Mouse (Mus musculus): ENCODE results near the gene Ces4a. TPM values are rescaled to one million over a fixed set of nuclear protein-coding genes. Genes with fewer than 3 reads are reported as not detected.

The Ces4a gene
- polyA plus RNA-seq, 1 experiment, result 0.07 TPM

DNA sequence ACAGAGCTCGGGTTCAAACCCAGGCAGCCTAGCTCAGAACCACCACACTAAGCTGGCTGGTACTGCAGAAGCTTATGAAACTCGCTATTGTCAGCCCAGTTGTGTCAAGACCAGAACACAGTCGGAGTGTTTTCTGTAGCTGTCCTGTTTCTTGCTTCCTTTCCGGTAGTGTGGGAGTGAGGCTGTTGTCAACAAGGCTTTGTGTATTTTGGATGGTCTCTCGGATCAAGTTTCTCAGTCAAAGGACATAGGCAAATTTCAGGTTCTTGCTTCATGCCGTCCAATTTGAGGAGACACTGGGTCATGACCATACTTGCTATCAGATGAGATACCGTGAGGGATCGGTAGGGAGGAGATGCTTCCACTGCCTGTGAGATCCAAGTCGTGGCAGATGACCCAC lies 1.7 kb upstream of the Ces4a start:
- TF ChIP-seq POLR2A (IDR thresholded peaks at IDR 0.05; ENCODE audit: borderline replicate concordance, insufficient read depth, low read length), result no peak
- TF ChIP-seq CTCF (IDR thresholded peaks at IDR 0.05; ENCODE audit: borderline replicate concordance, insufficient read depth, low read depth, low read length), result no peak
- no peak overlapping the region for H3K4me3 ChIP-seq (replicated peaks; ENCODE audit: insufficient read depth, low read depth, low read length)
- H3K27ac ChIP-seq (ENCODE audit: insufficient read depth, low read length), result no peak overlapping the region
- H3K27me3 ChIP-seq (ENCODE audit: control insufficient read depth, insufficient read depth, low read length), result no peaks in the 10 kb centered on the region; the same call in 1 of the 2 replicates
- 82% methylated on average over 9 of the region's 9 CpGs for WGBS
- DNase-seq, result no peak
- no peaks in the 10 kb centered on the region for H3K4me1 ChIP-seq (ENCODE audit: control insufficient read depth, insufficient read depth, low read length)

DNA sequence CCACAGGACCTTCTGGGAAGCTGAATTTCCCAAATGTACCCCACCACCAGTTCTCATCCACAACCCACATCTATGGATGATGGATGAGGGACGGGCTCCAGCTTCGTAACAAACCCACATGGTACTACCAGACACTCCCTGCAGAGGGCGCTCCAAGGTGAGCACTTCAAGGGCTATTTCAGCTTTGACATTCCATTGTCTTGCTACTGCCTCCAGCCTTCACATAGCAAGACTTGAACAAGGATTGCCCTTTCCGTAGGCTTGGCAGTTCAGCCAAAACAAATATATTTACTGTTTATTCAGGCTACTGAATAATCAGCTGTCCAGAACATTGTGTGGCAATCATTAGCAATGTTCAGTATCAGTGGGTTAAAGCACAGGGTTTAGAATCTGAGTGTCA lies 6.8 kb downstream of the Ces4a start:
- Histone ChIP-seq H3K27ac (ENCODE audit: insufficient read depth, low read length) (no peak overlapping the region), H3K4me1 (ENCODE audit: control insufficient read depth, insufficient read depth, low read length) (no peaks in the 10 kb centered on the region), H3K27me3 (ENCODE audit: control insufficient read depth, insufficient read depth, low read length) (no peaks in the 10 kb centered on the region; the same call in 1 of the 2 replicates), H3K4me3 (replicated peaks; ENCODE audit: insufficient read depth, low read depth, low read length) (no peak overlapping the region)
- peak; percentile 24 to 61 for DNase-seq
- no peak for TF ChIP-seq POLR2A (IDR thresholded peaks at IDR 0.05; ENCODE audit: borderline replicate concordance, insufficient read depth, low read length)
- peak; percentile 66 for TF ChIP-seq CTCF (IDR thresholded peaks at IDR 0.05; ENCODE audit: borderline replicate concordance, insufficient read depth, low read depth, low read length)
- 21% methylated on average over 4 of the region's 4 CpGs for WGBS

DNA sequence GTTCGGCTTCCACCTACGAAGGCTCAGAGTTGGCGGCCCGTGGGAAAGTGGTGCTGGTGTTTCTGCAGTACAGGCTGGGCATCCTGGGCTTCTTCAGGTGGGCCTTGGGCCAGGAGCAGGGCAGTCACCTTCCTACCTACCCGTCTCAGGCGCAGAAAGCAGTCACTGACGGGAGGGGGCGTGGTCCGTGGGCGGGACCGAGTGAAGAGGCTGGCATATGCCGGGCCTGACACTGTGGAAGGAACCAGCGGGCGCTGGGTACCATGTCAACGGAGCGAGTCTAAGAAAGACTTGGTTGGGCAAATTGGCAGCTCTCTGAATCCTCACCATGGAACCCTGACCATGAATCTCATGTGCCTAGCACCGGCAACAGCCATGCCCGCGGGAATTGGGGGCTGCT lies 10.8 kb downstream of the Ces4a start:
- TF ChIP-seq POLR2A (IDR thresholded peaks at IDR 0.05; ENCODE audit: borderline replicate concordance, insufficient read depth, low read length), result no peak
- TF ChIP-seq CTCF (IDR thresholded peaks at IDR 0.05; ENCODE audit: borderline replicate concordance, insufficient read depth, low read depth, low read length), result no peak
- DNase-seq, result no peak
- H3K4me3 ChIP-seq (replicated peaks; ENCODE audit: insufficient read depth, low read depth, low read length), result no peak overlapping the region
- H3K4me1 ChIP-seq (ENCODE audit: control insufficient read depth, insufficient read depth, low read length), result no peaks in the 10 kb centered on the region
- H3K27me3 ChIP-seq (ENCODE audit: control insufficient read depth, insufficient read depth, low read length), result no peaks in the 10 kb centered on the region; the same call in 1 of the 2 replicates
- no peak overlapping the region for H3K27ac ChIP-seq (ENCODE audit: insufficient read depth, low read length)
- 34% methylated on average over 19 of the region's 19 CpGs for WGBS

DNA sequence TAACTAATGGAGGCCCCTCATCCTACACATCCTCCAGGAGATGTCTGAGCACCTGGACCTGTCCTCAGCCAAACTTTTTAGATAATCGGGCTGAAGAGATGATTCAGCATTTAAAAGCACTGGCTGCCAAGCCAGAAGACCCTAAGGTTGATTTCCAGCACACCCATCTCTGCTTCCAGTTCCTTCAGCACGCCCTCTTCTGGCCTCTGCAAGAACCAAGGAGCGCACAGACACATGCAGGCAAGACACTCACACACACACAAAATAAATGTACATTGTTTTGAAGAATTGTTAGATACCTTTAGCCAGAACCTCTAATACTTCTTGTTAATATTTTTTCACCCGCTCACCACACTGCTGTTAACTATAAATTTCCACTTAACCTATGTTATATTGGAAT lies 20.1 kb downstream of the Ces4a start:
- H3K27ac ChIP-seq (ENCODE audit: insufficient read depth, low read length), result no peak overlapping the region
- no peak overlapping the region for H3K4me3 ChIP-seq (replicated peaks; ENCODE audit: insufficient read depth, low read depth, low read length)
- no peaks in the 10 kb centered on the region for H3K27me3 ChIP-seq (ENCODE audit: control insufficient read depth, insufficient read depth, low read length)
- no peak for DNase-seq
- H3K4me1 ChIP-seq (ENCODE audit: control insufficient read depth, insufficient read depth, low read length), result no peaks in the 10 kb centered on the region; the same call in 1 of the 2 replicates
- no peak for TF ChIP-seq CTCF (IDR thresholded peaks at IDR 0.05; ENCODE audit: borderline replicate concordance, insufficient read depth, low read depth, low read length)
- TF ChIP-seq POLR2A (IDR thresholded peaks at IDR 0.05; ENCODE audit: borderline replicate concordance, insufficient read depth, low read length), result no peak
- 71% methylated on average over 4 of the region's 4 CpGs for WGBS

DNA sequence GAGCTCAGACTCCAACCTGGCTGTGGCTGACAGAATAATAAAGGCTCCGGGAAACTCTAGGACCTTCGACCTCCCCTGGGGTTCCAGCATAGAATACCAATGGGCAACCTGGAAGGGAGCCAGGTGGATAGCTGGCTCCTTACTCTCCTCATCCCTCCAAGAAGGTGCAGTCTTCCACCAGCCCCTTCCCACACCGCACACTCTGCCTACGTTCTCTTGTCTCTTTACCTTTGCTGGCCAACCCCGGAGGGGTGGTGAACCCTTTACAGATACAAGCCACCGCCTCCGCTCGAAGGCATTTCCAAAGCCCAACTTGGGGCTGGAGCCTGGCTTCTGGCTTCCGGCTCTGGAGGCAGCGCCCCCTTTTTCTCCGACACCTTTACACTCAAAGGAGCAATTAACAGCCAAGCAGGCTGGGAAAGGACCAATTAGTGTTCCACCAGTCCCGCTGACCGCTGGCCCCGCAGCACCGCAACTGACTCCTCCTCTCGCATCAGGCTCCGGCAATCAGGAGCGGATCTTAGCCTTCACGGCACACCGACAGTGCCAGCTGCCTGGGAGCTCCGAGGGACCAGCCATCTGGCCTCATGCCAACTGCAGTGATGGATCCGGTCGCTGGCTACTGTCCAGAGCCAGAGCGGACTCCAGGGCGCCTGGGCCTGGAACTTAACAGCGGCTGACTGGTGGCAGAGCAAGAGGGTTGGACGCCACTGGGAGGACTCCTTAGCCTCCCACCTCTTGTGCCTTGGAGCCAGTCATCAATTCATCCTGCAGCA lies 21.2 kb downstream of the Ces4a start:
- 4% methylated on average over 27 of the region's 27 CpGs for WGBS

GRCm38 (mm10) chr8:105154316-105154715 lies 22.7 kb downstream of the Ces4a start:
- WGBS, result 96% methylated on average over 5 of the region's 5 CpGs
- TF ChIP-seq POLR2A (IDR thresholded peaks at IDR 0.05; ENCODE audit: borderline replicate concordance, insufficient read depth, low read length), result no peak
- no peak for TF ChIP-seq CTCF (IDR thresholded peaks at IDR 0.05; ENCODE audit: borderline replicate concordance, insufficient read depth, low read depth, low read length)
- H3K27ac ChIP-seq (ENCODE audit: insufficient read depth, low read length), result no peak overlapping the region
- no peaks in the 10 kb centered on the region; the same call in 1 of the 2 replicates for H3K4me1 ChIP-seq (ENCODE audit: control insufficient read depth, insufficient read depth, low read length)
- H3K4me3 ChIP-seq (replicated peaks; ENCODE audit: insufficient read depth, low read depth, low read length), result no peak overlapping the region
- DNase-seq, result no peak
- H3K27me3 ChIP-seq (ENCODE audit: control insufficient read depth, insufficient read depth, low read length), result no peaks in the 10 kb centered on the region

More for the DNA sequence above, 21.2 kb downstream of the Ces4a start:
- H3K4me3 ChIP-seq (replicated peaks; ENCODE audit: insufficient read depth, low read depth, low read length), result peak overlapping the region; percentile 39
- no peaks in the 10 kb centered on the region for H3K27me3 ChIP-seq (ENCODE audit: control insufficient read depth, insufficient read depth, low read length)
- TF ChIP-seq CTCF (IDR thresholded peaks at IDR 0.05; ENCODE audit: borderline replicate concordance, insufficient read depth, low read depth, low read length) (no peak), POLR2A (IDR thresholded peaks at IDR 0.05; ENCODE audit: borderline replicate concordance, insufficient read depth, low read length) (no peak)
- H3K27ac ChIP-seq (ENCODE audit: insufficient read depth, low read length), result no peak overlapping the region
- no peaks in the 10 kb centered on the region; the same call in 1 of the 2 replicates for H3K4me1 ChIP-seq (ENCODE audit: control insufficient read depth, insufficient read depth, low read length)
- peak; percentile 65 to 76 for DNase-seq

GRCm38 (mm10) chr8:105155091-105155745 lies 23.6 kb downstream of the Ces4a start:
- TF ChIP-seq CTCF (IDR thresholded peaks at IDR 0.05; ENCODE audit: borderline replicate concordance, insufficient read depth, low read depth, low read length), result no peak
- no peak for TF ChIP-seq POLR2A (IDR thresholded peaks at IDR 0.05; ENCODE audit: borderline replicate concordance, insufficient read depth, low read length)
- DNase-seq, result no peak
- 84% methylated on average over 6 of the region's 6 CpGs for WGBS
- Histone ChIP-seq H3K4me1 (ENCODE audit: control insufficient read depth, insufficient read depth, low read length) (no peaks in the 10 kb centered on the region; the same call in 1 of the 2 replicates), H3K27me3 (ENCODE audit: control insufficient read depth, insufficient read depth, low read length) (no peaks in the 10 kb centered on the region), H3K4me3 (replicated peaks; ENCODE audit: insufficient read depth, low read depth, low read length) (no peak overlapping the region), H3K27ac (ENCODE audit: insufficient read depth, low read length) (no peak overlapping the region)
